Mouse (Mus musculus) olfactory bulb, adult 2 months (tissue): ENCODE measurements around the gene Kmt5a.

Source experiments
- CTCF ChIP-seq: fragments of 200-500 bp; IDR thresholded peaks from 2 replicates; pipeline ENCODE4 v1.5.1; 2012; ENCODE audit warnings: low read depth, mild to moderate bottlenecking, low read length, moderate library complexity; ENCODE audit not compliant: insufficient read depth
- POLR2A ChIP-seq: fragments of 200-500 bp; IDR thresholded peaks from 2 replicates; pipeline ENCODE4 v1.6.1; 2012; ENCODE audit warnings: mild to moderate bottlenecking, low read depth, low read length, moderate library complexity; ENCODE audit not compliant: insufficient read depth

- TF ChIP-seq CTCF (no peak), POLR2A (no peak)
Observed at GRCm38 (mm10) chr5:124498221-124498876, 58.6 kb downstream of the Kmt5a start.
